Mouse (Mus musculus): Measurements from ENCODE around the gene Zfp81. TPM values are rescaled to one million over a fixed set of nuclear protein-coding genes. Genes with fewer than 3 reads are reported as not detected.

Zfp81 gene
- polyA plus RNA-seq, 1 experiment from 2014 or later, result 14.7 TPM

Other genes with a start within 250 kb of the Zfp81 start
- not detected in 2 replicates for gene Morc2b, start 219.2 kb downstream of the Zfp81 start, polyA plus RNA-seq (2014; fragmentation: Nextera tagmentation; extraction: Ambion mirVana)
- gene Olfr55, start 190.4 kb downstream of the Zfp81 start, polyA plus RNA-seq (2014; fragmentation: Nextera tagmentation; extraction: Ambion mirVana), result not detected in 2 replicates
- not detected in 2 replicates for gene Olfr239, start 167.6 kb downstream of the Zfp81 start, polyA plus RNA-seq (2014; fragmentation: Nextera tagmentation; extraction: Ambion mirVana)
- gene Olfr1564, start 137.2 kb downstream of the Zfp81 start, polyA plus RNA-seq (2014; fragmentation: Nextera tagmentation; extraction: Ambion mirVana), result not detected in 2 replicates
- 18.9 and 20.0 TPM in 2 replicates for gene Zfp955a, start 103.7 kb downstream of the Zfp81 start, polyA plus RNA-seq (2014; fragmentation: Nextera tagmentation; extraction: Ambion mirVana)
- 0.03 TPM in 2 replicates for gene Olfr63, start 94.2 kb downstream of the Zfp81 start, polyA plus RNA-seq (2014; fragmentation: Nextera tagmentation; extraction: Ambion mirVana)
- gene Zfp955b, start 69.3 kb downstream of the Zfp81 start, polyA plus RNA-seq (2014; fragmentation: Nextera tagmentation; extraction: Ambion mirVana), result 9.5 and 10.1 TPM in 2 replicates
- gene Zfp101, start 35.8 kb upstream of the Zfp81 start, polyA plus RNA-seq (2014; fragmentation: Nextera tagmentation; extraction: Ambion mirVana), result 20.4 and 20.8 TPM in 2 replicates
- gene Actl9, start 74.0 kb upstream of the Zfp81 start, polyA plus RNA-seq (2014; fragmentation: Nextera tagmentation; extraction: Ambion mirVana), result 0.23 TPM in 1 of 2 replicates, not detected in the other
- gene Adamts10, start 165.3 kb upstream of the Zfp81 start, polyA plus RNA-seq (2014; fragmentation: Nextera tagmentation; extraction: Ambion mirVana), result 117 and 126 TPM in 2 replicates
- gene Myo1f, start 196.8 kb upstream of the Zfp81 start, polyA plus RNA-seq (2014; fragmentation: Nextera tagmentation; extraction: Ambion mirVana), result 4.3 and 4.7 TPM in 2 replicates